Mouse (Mus musculus) stomach, embryonic 14.5 days (tissue): ENCODE measurements around the gene Mxd1. TPM values are rescaled to one million over a fixed set of nuclear protein-coding genes. Genes with fewer than 3 reads are reported as not detected.

Experiments
- ATAC-seq: fragments of 200-750 bp; cut with Nextera tagmentation; 2 replicates; pipeline ENCODE4 v1.8.0; 2017; ENCODE audit warnings: low read depth, moderate TSS enrichment; ENCODE audit not compliant: insufficient number of reproducible peaks, insufficient read depth, low FRiP score
- H3K27ac ChIP-seq: fragments of 300-500 bp; sonication (generic); 2 replicates; pipeline ENCODE4 v1.5.1; 2014; ENCODE audit warnings: mild to moderate bottlenecking, low read length, moderate library complexity, mixed read lengths
- H3K27me3 ChIP-seq: fragments of 300-500 bp; sonication (generic); 2 replicates; pipeline ENCODE4 v1.6.1; 2014; ENCODE audit warnings: low read length, control low read depth, mixed read lengths; ENCODE audit not compliant: control insufficient read depth, insufficient read depth
- H3K36me3 ChIP-seq: fragments of 300-500 bp; sonication (generic); 2 replicates; pipeline ENCODE4 v1.6.1; 2014; ENCODE audit warnings: mild to moderate bottlenecking, control low read depth, low read length, moderate library complexity, mixed read lengths; ENCODE audit not compliant: control insufficient read depth, insufficient read depth
- H3K4me1 ChIP-seq: fragments of 300-500 bp; sonication (generic); 2 replicates; pipeline ENCODE4 v1.6.1; 2014; ENCODE audit warnings: low read length, control low read depth, mixed read lengths; ENCODE audit not compliant: control insufficient read depth, insufficient read depth
- H3K4me2 ChIP-seq: fragments of 300-500 bp; sonication (generic); replicated peaks from 2 replicates; pipeline ENCODE4 v1.6.1; 2014; ENCODE audit warnings: low read depth, low read length, control low read depth
- H3K4me3 ChIP-seq: fragments of 300-500 bp; sonication (generic); 2 replicates; pipeline ENCODE4 v1.5.1; 2014; ENCODE audit warnings: low read depth, low read length, control low read depth
- H3K9ac ChIP-seq: fragments of 300-500 bp; sonication (generic); replicated peaks from 2 replicates; pipeline ENCODE4 v1.6.1; 2014; ENCODE audit warnings: low read depth, mild to moderate bottlenecking, control low read depth, low read length, moderate library complexity, mixed read lengths
- H3K9me3 ChIP-seq: fragments of 300-500 bp; sonication (generic); 2 replicates; pipeline ENCODE4 v1.6.1; 2016; ENCODE audit warnings: low read depth, low read length, control low read depth; ENCODE audit not compliant: control insufficient read depth
- WGBS: fragments of 180-500 bp; shearing (Covaris S2); extraction: QIAGEN DNeasy Blood & Tissue Kit; methylation state at CpG from one replicate; pipeline ENCODE4 v1.1.7; 2014; 5-methylcytosine and 5-hydroxymethylcytosine counted together
- polyA plus RNA-seq: library from polyadenylated mRNA; unstranded; fragments of >200 nt; fragmentation: Nextera tagmentation; extraction: Ambion mirVana; gene quantifications from 2 replicates; pipeline ENCODE4 v1.2.1, GENCODE M21; 2014

Gene Mxd1
- polyA plus RNA-seq, 1 experiment from 2014 or later = 10.8 TPM

DNA sequence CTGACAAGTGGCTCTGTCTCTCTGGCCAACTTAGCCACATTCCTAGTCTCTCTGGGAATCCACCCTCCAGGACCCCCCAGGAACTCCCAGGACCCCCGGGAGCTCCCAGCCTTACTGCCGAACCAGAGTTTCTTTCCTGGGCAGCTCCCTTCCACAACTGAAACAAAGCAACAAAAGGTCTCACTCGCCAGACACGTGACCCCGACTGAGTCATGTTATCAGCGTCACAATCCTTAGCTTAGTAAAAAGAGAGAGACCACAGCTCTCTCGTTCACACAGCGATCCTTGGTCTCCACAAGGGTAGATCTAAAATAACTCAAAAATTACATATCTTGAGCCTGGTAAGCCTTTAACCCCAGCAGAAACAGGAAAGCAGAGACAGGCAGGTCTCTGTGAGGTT is 27.2 kb downstream of the Mxd1 start:
- Histone ChIP-seq H3K27ac (no peak overlapping the region), H3K4me2 (no peak overlapping the region), H3K27me3 (no peaks in the 10 kb centered on the region), H3K4me1 (no peaks in the 10 kb centered on the region), H3K9me3 (no peaks in the 10 kb centered on the region), H3K9ac (no peak overlapping the region), H3K36me3 (no peaks in the 10 kb centered on the region), H3K4me3 (no peak overlapping the region)
- ATAC-seq = no peak
- 70% methylated on average over 8 of the region's 8 CpGs for WGBS

DNA sequence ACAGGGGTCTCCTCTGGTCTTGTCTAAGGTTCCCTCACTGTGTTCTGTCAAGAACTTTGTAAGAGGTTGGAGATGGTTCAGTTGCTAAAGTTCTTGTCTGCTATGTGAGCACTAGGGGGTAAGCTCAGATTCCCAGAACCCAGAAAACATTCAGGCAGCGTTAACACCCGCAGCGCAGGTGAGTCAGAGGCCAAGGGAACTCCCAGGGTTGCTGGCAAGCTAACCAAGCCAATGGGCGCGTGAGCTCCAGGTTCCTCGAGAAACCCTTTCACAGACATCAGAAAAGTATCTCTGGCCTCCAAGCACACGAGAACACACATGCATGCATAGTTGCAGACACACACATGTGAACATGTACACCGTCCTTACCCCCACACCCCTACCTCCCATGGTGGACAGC is 28.2 kb downstream of the Mxd1 start:
- Histone ChIP-seq H3K4me1 (no peaks in the 10 kb centered on the region), H3K4me2 (no peak overlapping the region), H3K9ac (no peak overlapping the region), H3K27me3 (no peaks in the 10 kb centered on the region), H3K36me3 (no peaks in the 10 kb centered on the region), H3K4me3 (no peak overlapping the region), H3K9me3 (no peaks in the 10 kb centered on the region), H3K27ac (no peak overlapping the region)
- 78% methylated on average over 8 of the region's 8 CpGs for WGBS
- ATAC-seq = no peak

DNA sequence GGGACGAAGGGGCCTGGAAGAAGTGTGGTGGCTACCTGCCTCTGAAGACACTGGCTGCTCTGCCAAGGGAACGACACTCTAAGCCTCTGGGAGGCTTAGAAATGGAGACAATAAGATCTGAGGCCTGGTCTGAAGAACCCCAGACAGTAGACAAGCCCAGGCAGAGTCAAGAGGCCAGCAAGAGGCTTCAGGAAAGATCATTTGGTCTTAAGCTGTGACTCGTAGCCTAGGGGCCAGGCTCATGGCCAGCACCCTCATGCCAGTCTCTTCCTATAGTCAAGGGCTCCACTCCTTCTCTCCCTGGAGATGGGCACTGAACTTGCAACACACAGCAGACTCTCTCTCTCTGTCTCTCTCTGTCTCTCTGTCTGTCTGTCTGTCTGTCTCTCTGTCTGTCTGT is 28.8 kb downstream of the Mxd1 start:
- 77% methylated on average over 3 of the region's 3 CpGs for WGBS
- no peaks in the 10 kb centered on the region for H3K9me3 ChIP-seq
- H3K36me3 ChIP-seq = no peaks in the 10 kb centered on the region
- ATAC-seq = no peak
- H3K9ac ChIP-seq = no peak overlapping the region
- no peaks in the 10 kb centered on the region for H3K27me3 ChIP-seq
- H3K4me3 ChIP-seq = no peak overlapping the region
- no peak overlapping the region for H3K27ac ChIP-seq
- H3K4me1 ChIP-seq = no peaks in the 10 kb centered on the region
- no peak overlapping the region for H3K4me2 ChIP-seq

DNA sequence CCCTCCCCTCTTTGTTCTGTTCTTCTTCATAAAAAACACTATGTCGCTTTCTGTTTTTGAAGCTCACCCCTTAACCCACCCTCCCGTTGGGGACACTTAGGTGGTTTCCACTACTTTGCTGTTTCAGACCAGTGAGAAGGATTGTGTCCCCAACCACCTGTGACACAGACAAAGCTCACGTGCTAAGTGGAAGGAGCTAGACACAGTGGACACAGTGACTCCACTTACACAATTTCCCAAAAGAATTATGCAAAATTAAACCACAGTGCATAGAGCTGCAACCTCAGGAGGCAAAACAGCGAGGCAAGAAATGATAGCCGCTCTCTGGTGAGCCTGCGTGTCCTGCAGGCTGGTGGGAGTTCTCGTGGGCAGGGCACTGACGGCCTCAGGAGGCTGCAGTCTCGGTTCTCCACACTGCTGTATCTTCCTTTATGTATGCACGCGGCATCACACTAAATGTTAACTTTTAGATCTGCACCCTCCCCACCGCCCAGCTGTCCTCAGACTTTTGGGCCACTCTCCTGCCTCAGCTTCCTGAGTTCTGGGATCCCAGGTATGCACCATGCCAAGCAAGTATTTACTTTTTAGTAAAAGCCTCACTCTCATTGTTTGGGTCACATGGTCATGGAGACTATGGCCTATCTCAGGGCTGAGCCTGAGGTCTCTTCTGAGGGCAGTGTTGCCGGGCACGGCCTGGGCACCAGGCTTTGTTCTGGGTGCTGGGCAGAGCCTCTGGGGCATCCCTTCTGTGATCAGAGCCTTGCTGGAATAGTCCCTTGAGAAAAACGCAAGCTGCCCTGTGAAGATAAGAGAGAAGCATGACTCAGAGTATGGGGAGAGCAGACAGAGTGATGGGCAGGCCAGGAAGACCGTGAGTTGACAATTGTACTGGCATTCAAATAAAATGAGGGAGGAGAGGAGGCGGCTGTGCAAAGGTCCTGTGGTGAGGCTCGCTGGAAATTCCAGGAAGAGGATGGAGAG is 29.5 kb downstream of the Mxd1 start:
- 79% methylated on average over 18 of the region's 18 CpGs for WGBS
- Histone ChIP-seq H3K36me3 (no peaks in the 10 kb centered on the region), H3K9me3 (no peaks in the 10 kb centered on the region), H3K4me1 (no peaks in the 10 kb centered on the region), H3K27ac (no peak overlapping the region), H3K4me3 (no peak overlapping the region), H3K4me2 (no peak overlapping the region), H3K27me3 (no peaks in the 10 kb centered on the region), H3K9ac (no peak overlapping the region)
- ATAC-seq = peak; percentile 47; the same call in 1 of the 2 replicates

DNA sequence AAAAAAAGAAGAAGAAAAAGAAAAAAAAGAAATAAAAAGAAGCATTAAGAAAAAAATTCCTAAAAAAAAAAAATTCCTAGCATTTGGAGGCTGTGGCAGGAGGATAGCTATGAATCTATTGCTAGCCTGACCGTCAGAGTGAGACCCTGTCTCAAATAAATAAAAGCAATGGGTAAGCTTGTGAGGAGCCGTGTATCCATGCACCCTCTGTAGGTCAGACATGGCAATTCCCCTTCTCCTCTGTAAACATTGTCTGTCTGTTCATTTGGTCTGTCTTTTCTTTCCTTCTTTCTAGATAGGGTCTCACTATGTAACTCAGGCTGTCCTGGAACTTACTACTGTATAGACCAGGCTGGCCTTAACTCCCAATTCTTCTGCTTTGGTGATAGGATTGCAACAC is 30.5 kb downstream of the Mxd1 start:
- Histone ChIP-seq H3K4me2 (no peak overlapping the region), H3K36me3 (no peaks in the 10 kb centered on the region), H3K27ac (no peak overlapping the region), H3K4me1 (no peaks in the 10 kb centered on the region), H3K9ac (no peak overlapping the region), H3K9me3 (no peaks in the 10 kb centered on the region), H3K4me3 (no peak overlapping the region), H3K27me3 (no peaks in the 10 kb centered on the region)
- WGBS = 12% methylated on average over 2 of the region's 2 CpGs
- no peak for ATAC-seq

DNA sequence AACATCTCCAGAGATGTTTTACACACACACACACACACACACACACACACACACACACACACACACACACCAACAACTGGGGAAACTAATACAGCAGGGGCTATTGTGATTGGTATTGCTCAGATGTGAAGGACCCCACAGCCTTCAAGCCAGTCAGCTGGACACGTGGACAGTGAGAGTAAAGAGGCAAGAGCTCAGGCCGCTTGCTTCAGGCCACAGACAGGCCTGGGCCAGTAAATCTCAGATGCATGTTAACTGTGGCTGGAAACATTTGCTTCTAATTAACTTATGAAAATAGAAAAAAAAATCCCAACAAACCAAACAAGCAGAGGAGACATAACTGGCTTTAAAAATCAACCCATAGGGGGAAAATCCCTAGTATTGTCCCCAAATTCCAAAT is 31.1 kb downstream of the Mxd1 start:
- Histone ChIP-seq H3K36me3 (no peaks in the 10 kb centered on the region), H3K4me1 (no peaks in the 10 kb centered on the region), H3K27ac (no peak overlapping the region), H3K4me3 (no peak overlapping the region), H3K9me3 (no peaks in the 10 kb centered on the region), H3K4me2 (no peak overlapping the region), H3K27me3 (no peaks in the 10 kb centered on the region), H3K9ac (no peak overlapping the region)
- 78% methylated on average over 2 of the region's 2 CpGs for WGBS
- no peak for ATAC-seq

DNA sequence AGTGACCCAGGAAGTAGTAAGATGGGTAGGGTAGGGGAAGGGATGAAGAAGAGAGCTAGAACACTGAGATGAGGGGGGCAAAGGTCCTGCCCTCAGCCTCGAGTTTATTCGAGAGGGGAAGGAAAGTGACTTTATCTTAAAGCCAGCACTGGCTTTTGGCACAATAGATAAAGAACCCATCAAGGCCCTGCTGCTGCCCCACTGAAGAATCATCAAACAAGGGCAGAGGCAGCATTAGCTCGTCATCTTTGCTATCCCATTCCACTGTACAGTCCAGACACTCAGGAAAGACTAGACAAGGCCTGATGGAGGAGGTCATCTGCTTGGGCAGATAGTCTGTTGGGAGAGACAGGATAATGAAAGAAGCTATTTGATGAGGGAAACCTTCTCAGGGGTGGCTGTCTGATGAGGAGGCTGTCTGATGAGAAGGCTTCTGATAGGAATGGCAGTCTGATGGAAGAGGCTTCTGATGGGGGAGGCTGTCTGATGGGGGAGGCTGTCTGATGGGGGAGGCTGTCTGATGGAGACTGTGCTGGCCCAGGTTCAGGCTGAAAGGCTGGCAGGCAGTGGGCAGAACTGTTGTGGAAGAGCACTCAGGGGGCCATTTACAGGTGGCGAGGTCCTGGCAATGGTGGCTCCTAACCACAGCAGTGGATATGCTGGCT is 31.7 kb downstream of the Mxd1 start:
- Histone ChIP-seq H3K27me3 (no peaks in the 10 kb centered on the region), H3K9ac (no peak overlapping the region), H3K27ac (no peak overlapping the region), H3K4me3 (no peak overlapping the region), H3K9me3 (no peaks in the 10 kb centered on the region), H3K4me1 (no peaks in the 10 kb centered on the region), H3K36me3 (no peaks in the 10 kb centered on the region), H3K4me2 (no peak overlapping the region)
- no peak for ATAC-seq
- 56% methylated on average over 4 of the region's 4 CpGs for WGBS

DNA sequence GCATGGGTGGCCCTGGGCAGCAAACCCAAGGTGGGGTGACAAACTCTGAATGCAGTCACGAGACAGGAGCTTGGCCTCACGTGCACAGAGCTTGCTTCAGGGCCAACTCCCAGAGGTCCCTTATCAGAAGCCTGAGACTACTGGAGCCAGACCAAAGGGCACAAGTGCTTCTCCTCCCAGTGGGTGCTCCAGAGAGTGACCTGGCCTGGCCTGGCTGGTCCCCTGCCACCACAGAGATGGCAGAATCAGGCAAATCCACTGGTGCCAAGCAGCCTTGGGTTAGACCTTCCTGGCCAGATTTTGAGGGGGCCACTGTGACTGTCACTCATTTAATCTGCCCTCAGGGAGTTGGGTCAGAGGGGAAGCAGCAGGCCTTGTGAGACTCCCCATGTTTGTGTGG is 32.5 kb downstream of the Mxd1 start:
- Histone ChIP-seq H3K4me3 (no peak overlapping the region), H3K4me1 (no peaks in the 10 kb centered on the region), H3K9ac (no peak overlapping the region), H3K4me2 (no peak overlapping the region), H3K27ac (no peak overlapping the region), H3K36me3 (no peaks in the 10 kb centered on the region), H3K27me3 (no peaks in the 10 kb centered on the region), H3K9me3 (no peaks in the 10 kb centered on the region)
- 55% methylated on average over 2 of the region's 2 CpGs for WGBS
- peak; percentile 73; the same call in 1 of the 2 replicates for ATAC-seq
